8 mouse cellular contexts compared by ENCODE assay signal in the genomic region with DNA sequence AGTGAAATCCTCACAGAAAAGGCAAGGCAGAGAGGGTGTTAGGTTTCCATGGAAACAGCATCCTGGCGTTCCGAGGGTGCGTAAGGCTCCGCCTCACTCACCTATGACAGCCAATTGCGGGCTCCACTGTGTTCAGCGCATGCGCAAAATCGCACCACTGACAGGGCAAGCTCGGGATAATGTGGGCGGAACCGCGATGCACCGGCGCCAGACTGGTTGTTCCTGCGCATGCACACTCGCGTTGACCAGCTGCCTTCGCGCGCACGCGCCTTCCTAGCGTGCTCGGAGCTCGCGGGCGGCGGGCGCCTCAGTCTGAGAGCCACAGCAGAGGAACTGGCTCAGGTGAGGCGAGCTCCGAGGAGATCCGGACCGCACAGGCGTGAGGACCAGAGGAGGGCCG. TPM values are rescaled to one million over a fixed set of nuclear protein-coding genes. Genes with fewer than 3 reads are reported as not detected.
DNase-seq lines count a peak whose midpoint lies in the region; ATAC-seq and TF ChIP-seq lines count a peak whose summit lies in the region.

A gene (plus strand): TSS at position 200 of the 400 bp plus-strand sequence.

- H3K27ac ChIP-seq in heart, embryonic 11.5 days (ENCODE audit: low read depth, low read length), result no peak within 1 kb of the TSS
- H3K27ac ChIP-seq in kidney, embryonic 16.5 days (ENCODE audit: low read length), result peak within 1 kb of the TSS; percentile 36; the same call in 1 of the 2 replicates
- H3K27ac ChIP-seq in liver, adult 2 months (replicated peaks; ENCODE audit: insufficient read depth, low read depth, low read length), result no peak within 1 kb of the TSS

- H3K4me2 ChIP-seq in heart, embryonic 11.5 days, result peak within 1 kb of the TSS; percentile 74
- H3K4me2 ChIP-seq in kidney, embryonic 16.5 days (replicated peaks; ENCODE audit: low read depth, low read length), result peak within 1 kb of the TSS; percentile 89
- H3K4me2 ChIP-seq in myocyte (ENCODE audit: low read depth), result peak within 1 kb of the TSS; percentile 96

- H3K36me3 ChIP-seq in C2C12 (ENCODE audit: control insufficient read depth, insufficient read depth) (peaks cover 23% of the 10 kb centered on the region), myocyte (ENCODE audit: control insufficient read depth, insufficient read depth) (peaks cover 4% of the 10 kb centered on the region)
- peaks cover 28% of the 10 kb centered on the region for H3K36me3 ChIP-seq in erythroblast, embryonic 14.5 days (ENCODE audit: control insufficient read depth)
- peaks cover 12% of the 10 kb centered on the region for H3K36me3 ChIP-seq in heart, embryonic 11.5 days (ENCODE audit: control insufficient read depth, insufficient read depth, low read length)
- H3K36me3 ChIP-seq in kidney, embryonic 16.5 days (ENCODE audit: insufficient read depth, low read length), result peaks cover 14% of the 10 kb centered on the region
- H3K36me3 ChIP-seq in liver, adult 2 months (ENCODE audit: control insufficient read depth, insufficient read depth, low read length), result no peaks in the 10 kb centered on the region
- H3K36me3 ChIP-seq in splenic B cell, adult 2 months (ENCODE audit: control insufficient read depth, insufficient read depth, low read length, poor library complexity, severe bottlenecking), result no peaks in the 10 kb centered on the region

- peak; percentile 84 for ATAC-seq in heart, embryonic 11.5 days (replicated peaks; ENCODE audit: insufficient number of reproducible peaks, low FRiP score, low TSS enrichment)
- peak; percentile 98 for ATAC-seq in kidney, embryonic 16.5 days (ENCODE audit: low FRiP score, low TSS enrichment)

- peak; percentile 100 for DNase-seq in brain, embryonic 14.5 days (ENCODE audit: low read depth)
- peak; percentile 95 for DNase-seq in liver, adult 2 months (ENCODE audit: extremely low read depth, low read depth, low spot score)
- DNase-seq in splenic B cell, adult 2 months (ENCODE audit: low read depth, low spot score), result peak; percentile 100

- H3K27me3 ChIP-seq in C2C12 (ENCODE audit: control insufficient read depth, insufficient read depth, insufficient read length) (peaks cover 5% of the 10 kb centered on the region), myocyte (ENCODE audit: control insufficient read depth, insufficient read depth, insufficient read length) (peaks cover 10% of the 10 kb centered on the region)
- H3K27me3 ChIP-seq in erythroblast, embryonic 14.5 days (ENCODE audit: control insufficient read depth), result peaks cover 9% of the 10 kb centered on the region
- H3K27me3 ChIP-seq in heart, embryonic 11.5 days (ENCODE audit: control insufficient read depth, insufficient read depth, low read length), result no peaks in the 10 kb centered on the region
- no peaks in the 10 kb centered on the region for H3K27me3 ChIP-seq in kidney, embryonic 16.5 days (ENCODE audit: insufficient read depth, low read length)
- H3K27me3 ChIP-seq in liver, adult 2 months (ENCODE audit: control insufficient read depth, insufficient read depth, low read length), result no peaks in the 10 kb centered on the region
- H3K27me3 ChIP-seq in splenic B cell, adult 2 months (ENCODE audit: control insufficient read depth, insufficient read depth, low read length, poor library complexity, severe bottlenecking), result no peaks in the 10 kb centered on the region; the same call in 1 of the 2 replicates

- H3K79me2 ChIP-seq in C2C12 (ENCODE audit: control insufficient read depth, insufficient read depth) (peaks cover 32% of the 10 kb centered on the region), myocyte (ENCODE audit: control insufficient read depth, insufficient read depth) (peaks cover 14% of the 10 kb centered on the region)
- H3K79me2 ChIP-seq in liver, adult 2 months (ENCODE audit: control insufficient read depth, insufficient read depth, low read length), result no peaks in the 10 kb centered on the region

- no peak for TF ChIP-seq CTCF in C2C12 (IDR thresholded peaks at IDR 0.05; ENCODE audit: control insufficient read depth, insufficient read depth, insufficient read length)
- 0 out of 2 replicates have a peak, but pooled peaks have one; percentile 1 for TF ChIP-seq CTCF in brain, embryonic 14.5 days (IDR thresholded peaks at IDR 0.05; ENCODE audit: borderline replicate concordance, extremely low read depth, insufficient read depth, insufficient read length)
- no peak for TF ChIP-seq CTCF in liver, adult 2 months (IDR thresholded peaks at IDR 0.05; ENCODE audit: low read depth, low read length)

- no peaks in the 10 kb centered on the region for H3K9me3 ChIP-seq in erythroblast, embryonic 14.5 days (ENCODE audit: control insufficient read depth, low read length)
- no peaks in the 10 kb centered on the region for H3K9me3 ChIP-seq in heart, embryonic 11.5 days (replicated peaks; ENCODE audit: control insufficient read depth, low read length)
- no peaks in the 10 kb centered on the region for H3K9me3 ChIP-seq in kidney, embryonic 16.5 days (ENCODE audit: low read length)

- H3K9ac ChIP-seq in heart, embryonic 11.5 days (ENCODE audit: low read depth, low read length), result peak within 1 kb of the TSS; percentile 79
- peak within 1 kb of the TSS; percentile 87 for H3K9ac ChIP-seq in kidney, embryonic 16.5 days (replicated peaks; ENCODE audit: low read length)
- peak within 1 kb of the TSS; percentile 81 for H3K9ac ChIP-seq in liver, adult 2 months (ENCODE audit: low read depth, low read length)

- WGBS in heart, embryonic 11.5 days (ENCODE audit: insufficient replicate concordance), result under 1% methylated on average over 35 of the region's 35 CpGs
- WGBS in kidney, embryonic 16.5 days, result 0% methylated on average over 35 of the region's 35 CpGs
- under 1% methylated on average over 35 of the region's 35 CpGs for WGBS in liver, adult 2 months

- peaks cover 38% of the 10 kb centered on the region for H3K4me1 ChIP-seq in erythroblast, embryonic 14.5 days (ENCODE audit: control insufficient read depth)
- H3K4me1 ChIP-seq in heart, embryonic 11.5 days (ENCODE audit: control insufficient read depth, insufficient read depth, low read length), result peaks cover 6% of the 10 kb centered on the region; the same call in 1 of the 2 replicates
- peaks cover 17% of the 10 kb centered on the region for H3K4me1 ChIP-seq in kidney, embryonic 16.5 days (ENCODE audit: insufficient read depth, low read length)
- H3K4me1 ChIP-seq in liver, adult 2 months (ENCODE audit: control insufficient read depth, insufficient read depth, low read length), result peaks cover 2% of the 10 kb centered on the region

- H3K4me3 ChIP-seq in C2C12 (ENCODE audit: insufficient read depth, poor library complexity, severe bottlenecking), result peak within 1 kb of the TSS; percentile 75
- peak within 1 kb of the TSS; percentile 66 for H3K4me3 ChIP-seq in erythroblast, embryonic 14.5 days (replicated peaks)
- peak within 1 kb of the TSS; percentile 63 for H3K4me3 ChIP-seq in heart, embryonic 11.5 days (ENCODE audit: low read depth, low read length)
- H3K4me3 ChIP-seq in kidney, embryonic 16.5 days (ENCODE audit: low read length), result peak within 1 kb of the TSS; percentile 80
- H3K4me3 ChIP-seq in liver, adult 2 months (ENCODE audit: insufficient read depth, low read depth, low read length), result peak within 1 kb of the TSS; percentile 66
- H3K4me3 ChIP-seq in myocyte, result peak within 1 kb of the TSS; percentile 30

- peak; percentile 68 for TF ChIP-seq POLR2A in brain, embryonic 14.5 days (IDR thresholded peaks at IDR 0.05; ENCODE audit: borderline replicate concordance, extremely low read depth, insufficient read depth, insufficient read length, poor library complexity, severe bottlenecking)
- peak; percentile 43; the same call in 1 of the 2 replicates for TF ChIP-seq POLR2A in liver, adult 2 months (IDR thresholded peaks at IDR 0.05; ENCODE audit: extremely low read depth, insufficient read depth, low read length)
- TF ChIP-seq POLR2A in myocyte (IDR thresholded peaks at IDR 0.05; ENCODE audit: insufficient read length, low read depth), result peak; percentile 93

- H3K79me3 ChIP-seq in C2C12 (ENCODE audit: low read depth), result peaks cover 18% of the 10 kb centered on the region

- H3ac ChIP-seq in C2C12 (ENCODE audit: control insufficient read depth, insufficient read length, low read depth), result peak within 1 kb of the TSS; percentile 94
- H3ac ChIP-seq in myocyte (ENCODE audit: control insufficient read depth, insufficient read length), result peak within 1 kb of the TSS; percentile 9

TF ChIP-seq in C2C12, 6 proteins besides CTCF, POLR2A, EP300 and RAD21:
- TF ChIP-seq MYOG (IDR thresholded peaks at IDR 0.05; ENCODE audit: control insufficient read depth, extremely low read depth, insufficient read length) (no peak), FOSL1 (IDR thresholded peaks at IDR 0.05; ENCODE audit: insufficient read depth, low read length, poor library complexity, severe bottlenecking) (no peak), CEBPB (IDR thresholded peaks at IDR 0.05; ENCODE audit: low read depth) (no peak), MAX (IDR thresholded peaks at IDR 0.05) (peak; percentile 91), MYOD1 (IDR thresholded peaks at IDR 0.05; ENCODE audit: control insufficient read depth, insufficient read length, low read depth) (no peak), USF1 (IDR thresholded peaks at IDR 0.05; ENCODE audit: low read depth) (no peak)
TF ChIP-seq in C2C12: peak in this region for 1.

TF ChIP-seq in myocyte, 11 proteins besides CTCF, POLR2A, EP300 and RAD21 (continues in another document):
- peak; percentile 24 for TF ChIP-seq E2F4 (IDR thresholded peaks at IDR 0.05; ENCODE audit: insufficient read depth)
- TF ChIP-seq SRF (IDR thresholded peaks at IDR 0.05; ENCODE audit: control insufficient read depth, insufficient read length, low read depth), result peak; percentile 47
- TF ChIP-seq REST (IDR thresholded peaks at IDR 0.05; ENCODE audit: insufficient read depth, insufficient read length), result no peak
- no peak for TF ChIP-seq CEBPB (IDR thresholded peaks at IDR 0.05; ENCODE audit: insufficient read depth, poor library complexity, severe bottlenecking)
- no peak for TF ChIP-seq MAX (IDR thresholded peaks at IDR 0.05; ENCODE audit: low read depth)
- peak in 2 of 3 experiments; percentile 36 to 65 for TF ChIP-seq MYOD1 (IDR thresholded peaks at IDR 0.05; ENCODE audit: control insufficient read depth in 1 of 3, insufficient read length in 2 of 3, low read depth in 2 of 3)
- TF ChIP-seq USF1 (IDR thresholded peaks at IDR 0.05; ENCODE audit: low read depth), result no peak
- peak; percentile 82 for TF ChIP-seq POLR2AphosphoS2 (IDR thresholded peaks at IDR 0.05; ENCODE audit: insufficient read length, low read depth)
- TF ChIP-seq MYOG (IDR thresholded peaks at IDR 0.05; ENCODE audit: control insufficient read depth in 1 of 3, insufficient read depth in 1 of 3, insufficient read length in 2 of 3, low read depth in 2 of 3), result peak in 1 of 3 experiments; percentile 62

RNA-seq across cellular contexts. Expression of the gene that starts here (rescaled TPM):
- polyA plus RNA-seq in C2C12 (2012; fragmentation: generic; extraction: Trizol), result 67.3 TPM
- polyA plus RNA-seq in brain, embryonic 14.5 days (2012; rRNA removed), result 69.5 and 86.1 TPM in 2 replicates
- polyA plus RNA-seq in erythroblast, embryonic 14.5 days (2012), result 5.2 and 5.3 TPM in 2 replicates
- polyA plus RNA-seq in heart, embryonic 11.5 days (2014; fragmentation: Nextera tagmentation; extraction: Ambion mirVana), result 30.9 and 31.1 TPM in 2 replicates
- 69.6 and 70.0 TPM in 2 replicates for polyA plus RNA-seq in kidney, embryonic 16.5 days (2015; fragmentation: Nextera tagmentation; extraction: Ambion mirVana)
- 7.4 and 9.3 TPM in 2 replicates for total RNA-seq in liver, adult 2 months (2014; rRNA removed)
- polyA plus RNA-seq in liver, adult 2 months (2012; rRNA removed), result 12.0 and 13.1 TPM in 2 replicates
- 139 TPM for polyA plus RNA-seq in myocyte (2012; fragmentation: generic; extraction: Trizol)

Comparison
In these comparisons a context has a peak if more than half of its experiments do, and no peak if none do; other contexts are left out.
1. H3K4me3 ChIP-seq: peak in every context shown above with its lines; median percentile 80 in kidney, embryonic 16.5 days; 75 in C2C12; 66 in erythroblast, embryonic 14.5 days; 66 in liver, adult 2 months; 63 in heart, embryonic 11.5 days; 30 in myocyte.
2. POLR2A ChIP-seq: peak in every context shown above with its lines; median percentile 93 in myocyte; 68 in brain, embryonic 14.5 days; 43 in liver, adult 2 months.